ENCODE assay signal across 8 mouse cellular contexts in genomic region chr7:28386462-28386861, GRCm38 (mm10). TPM values are rescaled to one million over a fixed set of nuclear protein-coding genes. Genes with fewer than 3 reads are reported as not detected.
DNase-seq lines count a peak whose midpoint lies in the region; ATAC-seq and TF ChIP-seq lines count a peak whose summit lies in the region.

No protein-coding gene starts in this region.

- no peaks in the 10 kb centered on the region for H3K27me3 ChIP-seq in midbrain, embryonic 10.5 days (ENCODE audit: low read depth, poor library complexity, severe bottlenecking)

- H3K36me3 ChIP-seq in midbrain, embryonic 10.5 days = peaks cover 57% of the 10 kb centered on the region

- 35% methylated on average over 4 of the region's 4 CpGs for WGBS in midbrain, embryonic 10.5 days

- intact Hi-C loops in gastrocnemius, adult 2 months (cut with DNase I) = loop anchor here (1.0 kb wide), 1 partner anchor 13 kb away; no protein-coding TSS in a partner anchor
- intact Hi-C loops in left cerebral cortex, postnatal 4 days (cut with DNase I) = no loop called here

- H3K9me3 ChIP-seq in midbrain, embryonic 10.5 days (replicated peaks) = no peaks in the 10 kb centered on the region

- ATAC-seq in common myeloid progenitor, adult 5-6 weeks (replicated peaks; ENCODE audit: low read depth, poor library complexity, severe bottlenecking) = peak; percentile 45
- no peak for ATAC-seq in activated CD4-positive, CD25-positive, alpha-beta regulatory T cell, adult 4 months

- TF ChIP-seq CTCF in gastrocnemius, adult 2 months (IDR thresholded peaks at IDR 0.05) = peak; percentile 83

- peak overlapping the region; percentile 81 for H3K27ac ChIP-seq in gastrocnemius, adult 2 months
- no peak overlapping the region for H3K27ac ChIP-seq in midbrain, embryonic 10.5 days (replicated peaks)

- peak; percentile 94 for DNase-seq in ZHBTc4 (ENCODE audit: low read depth, low spot score)
- DNase-seq in gastrocnemius, adult 2 months = peak; percentile 93
- peak; percentile 94 for DNase-seq in induced T-regulatory cell, adult 2 months (ENCODE audit: low read depth)
- DNase-seq in left cerebral cortex, postnatal 4 days = peak; percentile 84
- peak; percentile 80 for DNase-seq in midbrain, embryonic 10.5 days (ENCODE audit: low spot score)
- peak; percentile 90 for DNase-seq in skeletal muscle tissue, adult 2 months (ENCODE audit: low read depth, low spot score)

- H3K4me3 ChIP-seq in gastrocnemius, adult 2 months = no peak overlapping the region
- no peak overlapping the region; the same call in 1 of the 2 replicates for H3K4me3 ChIP-seq in midbrain, embryonic 10.5 days

- H3K4me1 ChIP-seq in midbrain, embryonic 10.5 days = peaks cover 30% of the 10 kb centered on the region

RNA-seq across cellular contexts. Expression of gene Med29, which starts 6.0 kb away (rescaled TPM):
- 16.6 and 21.3 TPM in 2 replicates for total RNA-seq in common myeloid progenitor, adult 5-6 weeks (2017)
- 10 to 100 TPM; 22.1 to 28.3 TPM for total RNA-seq in gastrocnemius, adult 2 months (2021)
- total RNA-seq in left cerebral cortex, postnatal 4 days (2021) = 10 to 100 TPM; 18.6 to 19.7 TPM
- polyA plus RNA-seq in midbrain, embryonic 10.5 days (2016; fragmentation: Nextera tagmentation; extraction: Ambion mirVana) = 58.9 and 61.0 TPM in 2 replicates
- polyA plus RNA-seq in activated CD4-positive, CD25-positive, alpha-beta regulatory T cell, adult 4 months (2017; shearing (Covaris generic)) = 10 to 100 TPM; 29.7 to 30.6 TPM

RNA-seq across cellular contexts. Expression of gene Paf1, which starts 6.3 kb away (rescaled TPM):
- total RNA-seq in common myeloid progenitor, adult 5-6 weeks (2017) = 149 and 190 TPM in 2 replicates
- 10 to 100 TPM; 31.0 to 35.0 TPM for total RNA-seq in gastrocnemius, adult 2 months (2021)
- 10 to 100 TPM; 77.7 to 86.8 TPM for total RNA-seq in left cerebral cortex, postnatal 4 days (2021)
- 89.8 and 90.8 TPM in 2 replicates for polyA plus RNA-seq in midbrain, embryonic 10.5 days (2016; fragmentation: Nextera tagmentation; extraction: Ambion mirVana)
- polyA plus RNA-seq in activated CD4-positive, CD25-positive, alpha-beta regulatory T cell, adult 4 months (2017; shearing (Covaris generic)) = 10 to 100 TPM; 49.2 to 65.4 TPM

RNA-seq across cellular contexts. Expression of gene Zfp36, which starts 6.4 kb away (rescaled TPM):
- 82.7 and 90.0 TPM in 2 replicates for total RNA-seq in common myeloid progenitor, adult 5-6 weeks (2017)
- 10 to 100 TPM; 10.0 to 36.7 TPM for total RNA-seq in gastrocnemius, adult 2 months (2021)
- total RNA-seq in left cerebral cortex, postnatal 4 days (2021) = 1 to 10 TPM; 1.9 to 2.3 TPM
- 4.6 and 5.1 TPM in 2 replicates for polyA plus RNA-seq in midbrain, embryonic 10.5 days (2016; fragmentation: Nextera tagmentation; extraction: Ambion mirVana)
- 100 to 1,000 TPM; 107 to 125 TPM for polyA plus RNA-seq in activated CD4-positive, CD25-positive, alpha-beta regulatory T cell, adult 4 months (2017; shearing (Covaris generic))

RNA-seq across cellular contexts. Expression of gene Plekhg2, which starts 14.1 kb away (rescaled TPM):
- 2.1 and 3.9 TPM in 2 replicates for total RNA-seq in common myeloid progenitor, adult 5-6 weeks (2017)
- 1 to 10 TPM; 4.0 to 7.5 TPM for total RNA-seq in gastrocnemius, adult 2 months (2021)
- 10 to 100 TPM; 25.0 to 33.3 TPM for total RNA-seq in left cerebral cortex, postnatal 4 days (2021)
- polyA plus RNA-seq in midbrain, embryonic 10.5 days (2016; fragmentation: Nextera tagmentation; extraction: Ambion mirVana) = 69.7 and 82.9 TPM in 2 replicates
- 10 to 100 TPM; 61.5 to 70.3 TPM for polyA plus RNA-seq in activated CD4-positive, CD25-positive, alpha-beta regulatory T cell, adult 4 months (2017; shearing (Covaris generic))

RNA-seq across cellular contexts. Expression of gene Rps16, which starts 36.0 kb away (rescaled TPM):
- 960 and 1,032 TPM in 2 replicates for total RNA-seq in common myeloid progenitor, adult 5-6 weeks (2017)
- total RNA-seq in gastrocnemius, adult 2 months (2021) = 100 to 1,000 TPM; 373 to 449 TPM
- total RNA-seq in left cerebral cortex, postnatal 4 days (2021) = 100 to 1,000 TPM; 913 to 959 TPM
- polyA plus RNA-seq in midbrain, embryonic 10.5 days (2016; fragmentation: Nextera tagmentation; extraction: Ambion mirVana) = 726 and 912 TPM in 2 replicates
- polyA plus RNA-seq in activated CD4-positive, CD25-positive, alpha-beta regulatory T cell, adult 4 months (2017; shearing (Covaris generic)) = 1,000 to 10,000 TPM; 1,380 to 1,513 TPM
